8 mouse cellular contexts compared by ENCODE assay signal in the genomic region with DNA sequence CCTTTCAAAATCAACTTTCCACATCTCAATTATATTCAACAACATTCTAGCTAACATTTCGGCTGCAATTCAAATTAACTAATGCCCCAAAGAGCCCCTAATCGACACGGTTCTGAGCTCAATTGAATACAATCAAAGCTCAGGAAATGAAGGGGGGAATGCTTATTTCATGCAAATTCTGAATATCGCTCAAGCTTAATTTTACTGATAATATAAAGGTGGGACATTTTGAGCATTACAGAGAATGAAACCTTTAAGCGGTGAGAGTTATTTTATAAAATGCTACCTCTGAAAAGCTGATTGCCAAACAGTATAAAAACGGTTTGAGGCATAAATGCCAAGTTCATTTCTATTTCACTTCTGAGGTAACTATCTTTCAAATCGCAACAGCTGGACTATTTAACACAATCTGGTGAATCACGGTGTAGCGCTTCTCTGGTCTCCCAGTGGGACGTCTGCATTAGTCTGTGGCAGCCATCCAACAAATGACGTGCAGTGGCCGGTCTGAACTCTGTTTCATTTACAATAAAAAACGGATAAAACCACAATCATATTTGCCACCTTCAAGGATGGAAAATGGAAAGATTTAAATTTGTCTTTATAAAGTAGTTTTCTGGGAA. TPM values are rescaled to one million over a fixed set of nuclear protein-coding genes. Genes with fewer than 3 reads are reported as not detected.
DNase-seq lines count a peak whose midpoint lies in the region; ATAC-seq lines count a peak whose summit lies in the region.

No protein-coding gene starts in this region.

- H3K4me3 ChIP-seq in hindbrain, embryonic 15.5 days: no peak overlapping the region
- H3K4me3 ChIP-seq in hindbrain, embryonic 11.5 days (ENCODE audit: low read depth, low read length): no peak overlapping the region
- H3K4me3 ChIP-seq in hindbrain, embryonic 16.5 days (ENCODE audit: low read length): peak overlapping the region; percentile 5; the same call in 1 of the 2 replicates
- H3K4me3 ChIP-seq in stomach, embryonic 15.5 days (replicated peaks): peak overlapping the region; percentile 14; the same call in 1 of the 2 replicates

- peaks cover 60% of the 10 kb centered on the region for H3K27me3 ChIP-seq in hindbrain, embryonic 15.5 days
- peaks cover 47% of the 10 kb centered on the region for H3K27me3 ChIP-seq in hindbrain, embryonic 11.5 days (ENCODE audit: control insufficient read depth, insufficient read depth, low read length)
- peaks cover 29% of the 10 kb centered on the region for H3K27me3 ChIP-seq in hindbrain, embryonic 16.5 days (replicated peaks; ENCODE audit: control insufficient read depth, insufficient read depth, low read length)
- no peaks in the 10 kb centered on the region for H3K27me3 ChIP-seq in stomach, embryonic 15.5 days (replicated peaks)

- H3K9me3 ChIP-seq in hindbrain, embryonic 15.5 days: no peaks in the 10 kb centered on the region
- H3K9me3 ChIP-seq in hindbrain, embryonic 11.5 days (ENCODE audit: control insufficient read depth, low read length): no peaks in the 10 kb centered on the region
- H3K9me3 ChIP-seq in hindbrain, embryonic 16.5 days (ENCODE audit: control insufficient read depth, low read length): no peaks in the 10 kb centered on the region
- H3K9me3 ChIP-seq in stomach, embryonic 15.5 days: no peaks in the 10 kb centered on the region

- no peak overlapping the region for H3K27ac ChIP-seq in hindbrain, embryonic 15.5 days (replicated peaks)
- no peak overlapping the region for H3K27ac ChIP-seq in hindbrain, embryonic 11.5 days (ENCODE audit: low read depth, low read length)
- H3K27ac ChIP-seq in hindbrain, embryonic 16.5 days (ENCODE audit: low read depth, low read length): no peak overlapping the region
- H3K27ac ChIP-seq in stomach, embryonic 15.5 days: no peak overlapping the region

- DNase-seq in hindbrain, embryonic 11.5 days (ENCODE audit: low spot score): no peak
- peak; percentile 32 for DNase-seq in right cerebral cortex, postnatal 14 days
- no peak for DNase-seq in right cerebral cortex, postnatal 25 days
- DNase-seq in fibroblast of lung, adult 2 months (ENCODE audit: low read depth): peak; percentile 27
- no peak for DNase-seq in testis, postnatal 10 days (ENCODE audit: low spot score)

- peak overlapping the region; percentile 20 for H3K4me2 ChIP-seq in hindbrain, embryonic 15.5 days
- no peak overlapping the region for H3K4me2 ChIP-seq in hindbrain, embryonic 11.5 days (replicated peaks; ENCODE audit: low read depth, low read length)
- peak overlapping the region; percentile 41 for H3K4me2 ChIP-seq in hindbrain, embryonic 16.5 days (ENCODE audit: low read length)
- H3K4me2 ChIP-seq in stomach, embryonic 15.5 days: peak overlapping the region; percentile 31; the same call in 1 of the 2 replicates

- H3K36me3 ChIP-seq in hindbrain, embryonic 15.5 days: peaks cover 7% of the 10 kb centered on the region; the same call in 1 of the 2 replicates
- no peaks in the 10 kb centered on the region for H3K36me3 ChIP-seq in hindbrain, embryonic 11.5 days (ENCODE audit: control insufficient read depth, insufficient read depth, low read length)
- H3K36me3 ChIP-seq in hindbrain, embryonic 16.5 days (ENCODE audit: control insufficient read depth, insufficient read depth, low read length): no peaks in the 10 kb centered on the region
- no peaks in the 10 kb centered on the region for H3K36me3 ChIP-seq in stomach, embryonic 15.5 days

- ATAC-seq in hindbrain, embryonic 15.5 days (ENCODE audit: low FRiP score, low read depth): no peak
- no peak for ATAC-seq in hindbrain, embryonic 11.5 days (ENCODE audit: low FRiP score)
- ATAC-seq in hindbrain, embryonic 16.5 days: no peak
- no peak for ATAC-seq in stomach, embryonic 15.5 days (ENCODE audit: insufficient read depth, low FRiP score, low read depth)

- WGBS in hindbrain, embryonic 15.5 days: 19% methylated on average over 13 of the region's 13 CpGs
- WGBS in hindbrain, embryonic 11.5 days: 40% methylated on average over 13 of the region's 13 CpGs
- WGBS in hindbrain, embryonic 16.5 days: 22% methylated on average over 13 of the region's 13 CpGs
- 42% methylated on average over 13 of the region's 13 CpGs for WGBS in stomach, embryonic 15.5 days

- peaks cover 19% of the 10 kb centered on the region for H3K4me1 ChIP-seq in hindbrain, embryonic 15.5 days (replicated peaks)
- H3K4me1 ChIP-seq in hindbrain, embryonic 11.5 days (replicated peaks; ENCODE audit: control insufficient read depth, insufficient read depth, low read length): no peaks in the 10 kb centered on the region
- H3K4me1 ChIP-seq in hindbrain, embryonic 16.5 days (ENCODE audit: control insufficient read depth, insufficient read depth, low read depth, low read length): peaks cover 8% of the 10 kb centered on the region; the same call in 1 of the 2 replicates
- no peaks in the 10 kb centered on the region for H3K4me1 ChIP-seq in stomach, embryonic 15.5 days

- H3K9ac ChIP-seq in hindbrain, embryonic 15.5 days: no peak overlapping the region
- H3K9ac ChIP-seq in hindbrain, embryonic 11.5 days (ENCODE audit: low read depth, low read length): no peak overlapping the region
- H3K9ac ChIP-seq in hindbrain, embryonic 16.5 days (ENCODE audit: low read depth, low read length): no peak overlapping the region
- no peak overlapping the region for H3K9ac ChIP-seq in stomach, embryonic 15.5 days

RNA-seq across cellular contexts. Expression of gene Hspa12a, which starts 36.1 kb away (rescaled TPM):
- polyA plus RNA-seq in hindbrain, embryonic 15.5 days (2015; fragmentation: Nextera tagmentation; extraction: Ambion mirVana): 65.3 and 67.7 TPM in 2 replicates
- 14.5 and 15.7 TPM in 2 replicates for polyA plus RNA-seq in hindbrain, embryonic 11.5 days (2014; fragmentation: Nextera tagmentation; extraction: Ambion mirVana)
- 62.6 and 73.1 TPM in 2 replicates for polyA plus RNA-seq in hindbrain, embryonic 16.5 days (2015; fragmentation: Nextera tagmentation; extraction: Ambion mirVana)
- polyA plus RNA-seq in stomach, embryonic 15.5 days (2015; fragmentation: Nextera tagmentation; extraction: Ambion mirVana): 5.2 and 6.0 TPM in 2 replicates

RNA-seq across cellular contexts. Expression of gene Eno4, which starts 36.3 kb away (rescaled TPM):
- 1.4 and 1.9 TPM in 2 replicates for polyA plus RNA-seq in hindbrain, embryonic 15.5 days (2015; fragmentation: Nextera tagmentation; extraction: Ambion mirVana)
- 0.54 and 0.99 TPM in 2 replicates for polyA plus RNA-seq in hindbrain, embryonic 11.5 days (2014; fragmentation: Nextera tagmentation; extraction: Ambion mirVana)
- 2.1 and 2.2 TPM in 2 replicates for polyA plus RNA-seq in hindbrain, embryonic 16.5 days (2015; fragmentation: Nextera tagmentation; extraction: Ambion mirVana)
- 0.26 and 0.63 TPM in 2 replicates for polyA plus RNA-seq in stomach, embryonic 15.5 days (2015; fragmentation: Nextera tagmentation; extraction: Ambion mirVana)

Comparison
In these comparisons a context has a peak if more than half of its experiments do, and no peak if none do; other contexts are left out.
1. H3K4me3 ChIP-seq: peak in hindbrain, embryonic 16.5 days (single experiment) and stomach, embryonic 15.5 days (single experiment); none in hindbrain, embryonic 15.5 days (single experiment) and hindbrain, embryonic 11.5 days (single experiment).
2. DNase-seq: peak in right cerebral cortex, postnatal 14 days (single experiment) and fibroblast of lung, adult 2 months (single experiment); none in hindbrain, embryonic 11.5 days (single experiment), right cerebral cortex, postnatal 25 days (single experiment) and testis, postnatal 10 days (single experiment).